Mouse (Mus musculus) stomach, embryonic 14.5 days (tissue): ENCODE measurements around the gene Lin7b. TPM values are rescaled to one million over a fixed set of nuclear protein-coding genes. Genes with fewer than 3 reads are reported as not detected.

ENCODE experiments used
- ATAC-seq: fragments of 200-750 bp; cut with Nextera tagmentation; 2 replicates; pipeline ENCODE4 v1.8.0; 2017; ENCODE audit warnings: low read depth, moderate TSS enrichment; ENCODE audit not compliant: insufficient number of reproducible peaks, insufficient read depth, low FRiP score
- H3K27ac ChIP-seq: fragments of 300-500 bp; sonication (generic); 2 replicates; pipeline ENCODE4 v1.5.1; 2014; ENCODE audit warnings: mild to moderate bottlenecking, low read length, moderate library complexity, mixed read lengths
- H3K27me3 ChIP-seq: fragments of 300-500 bp; sonication (generic); 2 replicates; pipeline ENCODE4 v1.6.1; 2014; ENCODE audit warnings: low read length, control low read depth, mixed read lengths; ENCODE audit not compliant: control insufficient read depth, insufficient read depth
- H3K36me3 ChIP-seq: fragments of 300-500 bp; sonication (generic); 2 replicates; pipeline ENCODE4 v1.6.1; 2014; ENCODE audit warnings: mild to moderate bottlenecking, control low read depth, low read length, moderate library complexity, mixed read lengths; ENCODE audit not compliant: control insufficient read depth, insufficient read depth
- H3K4me1 ChIP-seq: fragments of 300-500 bp; sonication (generic); 2 replicates; pipeline ENCODE4 v1.6.1; 2014; ENCODE audit warnings: low read length, control low read depth, mixed read lengths; ENCODE audit not compliant: control insufficient read depth, insufficient read depth
- H3K4me2 ChIP-seq: fragments of 300-500 bp; sonication (generic); replicated peaks from 2 replicates; pipeline ENCODE4 v1.6.1; 2014; ENCODE audit warnings: low read depth, low read length, control low read depth
- H3K4me3 ChIP-seq: fragments of 300-500 bp; sonication (generic); 2 replicates; pipeline ENCODE4 v1.5.1; 2014; ENCODE audit warnings: low read depth, low read length, control low read depth
- H3K9ac ChIP-seq: fragments of 300-500 bp; sonication (generic); replicated peaks from 2 replicates; pipeline ENCODE4 v1.6.1; 2014; ENCODE audit warnings: low read depth, mild to moderate bottlenecking, control low read depth, low read length, moderate library complexity, mixed read lengths
- H3K9me3 ChIP-seq: fragments of 300-500 bp; sonication (generic); 2 replicates; pipeline ENCODE4 v1.6.1; 2016; ENCODE audit warnings: low read depth, low read length, control low read depth; ENCODE audit not compliant: control insufficient read depth
- WGBS: fragments of 180-500 bp; shearing (Covaris S2); extraction: QIAGEN DNeasy Blood & Tissue Kit; methylation state at CpG from one replicate; pipeline ENCODE4 v1.1.7; 2014; 5-methylcytosine and 5-hydroxymethylcytosine counted together
- polyA plus RNA-seq: library from polyadenylated mRNA; unstranded; fragments of >200 nt; fragmentation: Nextera tagmentation; extraction: Ambion mirVana; gene quantifications from 2 replicates; pipeline ENCODE4 v1.2.1, GENCODE M21; 2014

The Lin7b gene
- polyA plus RNA-seq, result 4.2 and 5.1 TPM in 2 replicates

DNA sequence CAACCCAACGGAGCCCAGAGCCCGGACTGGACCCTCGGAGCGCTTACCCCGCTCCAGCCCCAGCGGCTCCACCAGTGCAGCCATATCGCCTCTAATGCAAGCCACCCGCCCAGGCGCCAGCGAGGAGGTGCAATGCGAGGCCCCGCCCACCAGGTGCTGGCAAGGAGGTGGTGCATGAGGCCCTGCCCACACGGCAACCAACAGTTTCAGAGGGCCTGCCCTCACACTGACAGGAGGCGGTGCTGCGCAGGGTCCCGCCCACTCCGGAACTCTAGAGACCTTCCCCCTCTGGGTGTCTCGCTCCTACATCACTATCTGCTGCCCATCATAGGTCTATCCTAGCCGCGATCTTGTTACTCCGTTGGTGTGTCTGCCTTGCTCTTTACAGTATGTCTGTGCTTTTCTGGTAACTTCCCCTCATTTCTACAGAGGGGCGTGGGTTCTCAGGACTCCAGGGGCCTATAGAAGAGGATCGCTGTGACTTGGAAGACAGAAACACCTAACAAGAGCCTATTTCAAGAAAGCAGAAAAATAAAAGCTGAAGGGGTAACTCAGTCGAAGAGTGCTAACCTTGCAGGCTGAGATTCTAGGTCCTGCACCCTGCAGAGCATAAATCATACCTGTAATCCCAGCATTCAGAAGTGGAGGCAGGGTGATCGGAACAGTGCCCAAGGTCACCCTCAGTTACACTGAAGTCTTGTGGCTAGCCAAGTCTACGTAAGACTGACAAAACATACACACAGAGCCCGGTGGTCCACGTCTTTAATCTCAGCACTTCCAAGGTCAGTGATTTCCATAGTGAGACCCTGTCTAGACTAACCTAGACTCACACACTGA, at the start of gene Lin7b:
Gene Lin7b (minus strand): TSS at position 109 of the 837 bp plus-strand sequence.
- H3K9me3 ChIP-seq, result no peaks in the 10 kb centered on the region
- H3K36me3 ChIP-seq, result peaks cover 12% of the 10 kb centered on the region
- 8% methylated on average over 28 of the region's 28 CpGs for WGBS
- H3K4me3 ChIP-seq, result peak within 1 kb of the TSS; percentile 44
- H3K27me3 ChIP-seq, result peaks cover 17% of the 10 kb centered on the region
- peaks cover 12% of the 10 kb centered on the region; the same call in 1 of the 2 replicates for H3K4me1 ChIP-seq
- peak within 1 kb of the TSS; percentile 28; the same call in 1 of the 2 replicates for H3K9ac ChIP-seq
- peak within 1 kb of the TSS; percentile 97 for H3K4me2 ChIP-seq
- ATAC-seq, result peak; percentile 80
- H3K27ac ChIP-seq, result no peak within 1 kb of the TSS

DNA sequence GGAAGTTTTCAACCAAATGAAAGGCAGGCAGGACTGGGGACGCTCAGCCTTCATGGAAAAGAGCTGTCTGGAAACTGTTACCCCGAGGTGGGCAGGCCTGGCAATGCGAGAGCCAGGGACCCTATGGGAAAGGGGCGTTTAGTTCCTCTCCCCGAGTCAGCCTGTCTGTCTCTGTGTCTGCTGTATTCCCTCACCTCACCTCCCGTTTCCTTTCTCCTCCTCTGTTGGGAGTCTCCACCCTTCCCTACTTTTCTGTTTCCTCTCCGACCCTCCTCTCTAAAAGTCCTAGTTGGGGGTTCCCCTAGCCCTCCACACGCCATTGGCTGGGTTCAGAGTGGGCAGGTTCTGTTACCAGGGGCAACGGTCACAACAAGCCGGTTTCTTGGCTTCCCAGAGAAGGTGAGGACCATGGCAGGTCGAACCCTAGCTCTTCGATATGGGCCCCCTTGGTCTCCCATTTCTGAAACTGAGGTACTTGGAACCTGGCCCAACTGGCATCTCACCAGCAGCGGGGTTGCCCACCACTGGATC, 47.6 kb upstream of the Lin7b start:
- H3K4me3 ChIP-seq, result no peak overlapping the region
- WGBS, result 9% methylated on average over 13 of the region's 13 CpGs
- ATAC-seq, result no peak

DNA sequence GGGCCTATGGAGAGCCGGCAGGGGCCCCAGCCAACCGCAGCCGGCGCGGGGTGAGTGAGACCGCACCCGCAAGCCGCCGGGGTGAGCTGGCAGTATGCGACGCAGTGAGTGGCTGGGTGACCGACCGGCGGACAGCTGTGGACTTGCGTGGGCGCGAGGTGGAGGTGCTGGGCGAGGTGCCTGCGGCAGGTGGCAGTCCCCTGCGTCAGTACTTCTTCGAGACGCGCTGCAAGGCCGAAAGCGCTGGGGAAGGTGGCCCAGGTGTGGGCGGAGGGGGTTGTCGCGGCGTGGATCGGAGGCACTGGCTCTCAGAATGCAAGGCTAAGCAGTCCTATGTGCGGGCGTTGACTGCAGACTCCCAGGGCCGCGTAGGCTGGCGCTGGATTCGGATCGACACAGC, 45.3 kb upstream of the Lin7b start:
- no peak for ATAC-seq
- 22% methylated on average over 37 of the region's 37 CpGs for WGBS
- no peak overlapping the region for H3K27ac ChIP-seq
- H3K4me3 ChIP-seq, result no peak overlapping the region; the same call in 1 of the 2 replicates
- peaks cover 17% of the 10 kb centered on the region; the same call in 1 of the 2 replicates for H3K27me3 ChIP-seq
- no peak overlapping the region for H3K9ac ChIP-seq
- peaks cover 28% of the 10 kb centered on the region; the same call in 1 of the 2 replicates for H3K4me1 ChIP-seq
- H3K4me2 ChIP-seq, result peak overlapping the region; percentile 23; the same call in 1 of the 2 replicates
- H3K9me3 ChIP-seq, result no peaks in the 10 kb centered on the region
- peaks cover under 1% of the 10 kb centered on the region; the same call in 1 of the 2 replicates for H3K36me3 ChIP-seq

More for the DNA sequence above, 47.6 kb upstream of the Lin7b start:
- Histone ChIP-seq H3K9ac (no peak overlapping the region), H3K9me3 (no peaks in the 10 kb centered on the region), H3K4me1 (peaks cover 28% of the 10 kb centered on the region; the same call in 1 of the 2 replicates), H3K4me2 (peak overlapping the region; percentile 8), H3K27ac (peak overlapping the region; percentile 18; the same call in 1 of the 2 replicates), H3K36me3 (peaks cover 25% of the 10 kb centered on the region), H3K27me3 (peaks cover 13% of the 10 kb centered on the region; the same call in 1 of the 2 replicates)

DNA sequence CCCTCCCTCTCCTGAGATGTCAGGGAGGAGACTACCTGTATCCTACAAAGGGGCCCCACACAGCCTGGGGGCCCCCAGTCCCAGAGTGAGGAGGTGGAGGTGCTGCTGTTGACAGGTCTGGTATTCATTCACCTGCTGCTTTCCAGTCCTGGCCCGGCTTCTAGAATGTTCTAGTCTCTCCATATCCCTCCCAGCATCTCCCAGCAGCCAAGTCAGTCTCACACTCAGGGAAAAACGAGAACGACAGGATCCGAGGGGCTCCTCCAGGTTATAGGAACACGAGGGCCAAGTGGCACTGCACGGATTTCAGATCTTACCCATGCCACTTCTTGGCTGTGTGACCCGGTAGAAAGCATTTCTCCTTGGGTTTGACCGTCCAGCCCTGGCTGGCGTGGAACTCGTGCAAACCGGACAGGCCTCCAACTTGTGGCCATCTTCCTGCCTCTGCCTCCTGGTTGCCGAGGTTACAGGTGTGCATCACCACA, 44.4 kb upstream of the Lin7b start:
- Histone ChIP-seq H3K4me2 (peak overlapping the region; percentile 80; the same call in 1 of the 2 replicates), H3K36me3 (no peaks in the 10 kb centered on the region), H3K27me3 (peaks cover 17% of the 10 kb centered on the region; the same call in 1 of the 2 replicates), H3K27ac (no peak overlapping the region), H3K4me1 (peaks cover 24% of the 10 kb centered on the region; the same call in 1 of the 2 replicates), H3K9ac (no peak overlapping the region), H3K4me3 (no peak overlapping the region), H3K9me3 (no peaks in the 10 kb centered on the region)
- 50% methylated on average over 12 of the region's 12 CpGs for WGBS
- ATAC-seq, result no peak

DNA sequence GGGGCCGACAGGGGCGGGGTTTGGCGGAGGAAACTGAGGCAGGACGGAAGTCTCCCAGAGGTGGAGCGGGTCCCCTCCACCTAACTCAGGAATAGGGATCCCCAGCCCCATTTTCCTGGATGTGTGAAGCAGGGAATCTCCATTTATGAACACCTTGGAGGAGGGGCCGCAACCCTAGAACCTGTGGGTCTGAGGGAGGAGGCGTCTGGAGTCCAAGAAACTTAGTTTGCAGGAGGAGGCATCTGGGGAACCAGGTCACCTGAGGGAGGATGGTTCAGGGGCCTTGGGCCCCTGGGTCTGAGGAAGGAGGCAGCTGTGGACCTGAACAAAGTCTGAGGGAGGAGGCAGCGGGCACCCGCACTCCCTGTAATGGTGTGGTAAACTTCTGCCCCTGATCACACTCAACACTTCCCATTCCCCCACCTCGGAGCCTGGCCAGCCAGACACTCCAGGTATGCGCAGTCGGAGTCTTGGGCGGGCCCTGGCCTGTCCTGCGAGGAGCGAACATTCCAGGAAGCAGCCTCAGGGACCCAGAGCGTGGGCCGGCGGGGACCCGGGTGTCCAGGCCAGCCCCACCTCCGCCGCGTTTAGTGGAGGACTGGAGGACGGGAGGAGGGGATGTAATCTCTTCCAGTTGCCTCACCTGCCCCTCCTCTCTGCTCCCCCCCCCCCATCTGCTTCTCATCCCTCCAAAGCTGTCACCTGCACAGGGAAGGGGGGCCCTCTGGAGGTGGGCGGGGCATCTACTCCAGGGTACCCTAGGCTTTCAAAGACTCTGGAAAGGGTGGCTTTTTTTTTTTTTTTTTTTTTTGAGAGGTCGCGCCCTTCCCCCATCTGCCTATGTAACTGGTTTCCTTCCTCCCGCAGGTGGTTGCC, 43.7 kb upstream of the Lin7b start:
- Histone ChIP-seq H3K4me1 (peaks cover 23% of the 10 kb centered on the region; the same call in 1 of the 2 replicates), H3K27me3 (peaks cover 17% of the 10 kb centered on the region; the same call in 1 of the 2 replicates), H3K9ac (peak overlapping the region; percentile 39), H3K36me3 (no peaks in the 10 kb centered on the region), H3K9me3 (no peaks in the 10 kb centered on the region), H3K27ac (peak overlapping the region; percentile 52), H3K4me3 (peak overlapping the region; percentile 44), H3K4me2 (peak overlapping the region; percentile 80)
- peak; percentile 43; the same call in 1 of the 2 replicates for ATAC-seq
- WGBS, result 3% methylated on average over 25 of the region's 27 CpGs

DNA sequence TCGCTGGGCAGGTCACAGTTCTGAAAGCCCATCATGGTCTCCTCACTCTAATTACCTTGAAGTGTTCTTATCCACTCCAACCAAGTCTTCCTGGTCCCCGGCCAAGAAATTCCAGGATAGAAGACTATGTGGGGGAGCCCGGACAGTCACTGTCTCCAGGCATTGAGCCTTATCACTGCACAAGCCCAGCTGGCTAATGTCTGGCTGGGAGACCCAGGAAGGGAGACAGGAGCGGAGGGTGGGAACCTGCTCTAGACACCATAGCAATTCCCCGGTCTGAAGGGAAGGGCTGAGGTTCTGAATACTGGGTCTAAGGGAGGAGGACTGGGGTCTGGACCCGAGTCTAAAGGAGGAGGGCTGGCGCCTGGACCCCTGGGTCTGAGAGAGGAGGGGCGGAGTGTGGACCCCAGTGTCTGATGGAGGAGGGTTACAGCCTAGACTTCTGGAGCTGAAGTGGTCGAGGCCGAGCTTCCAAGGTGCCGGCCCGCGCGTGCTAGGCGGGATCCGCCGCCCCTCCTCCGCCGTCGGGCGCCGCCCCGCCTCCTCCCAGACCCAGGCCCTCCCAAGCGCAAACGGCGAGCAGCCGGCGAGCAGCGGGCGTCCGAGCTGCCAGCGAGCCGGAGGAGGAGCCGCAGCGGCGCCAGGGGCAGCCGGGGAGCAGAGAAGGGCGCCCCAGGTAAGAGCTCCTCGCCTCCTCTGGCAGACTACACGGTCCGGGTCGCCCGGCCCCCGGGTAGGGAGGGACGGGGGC, 42.9 kb upstream of the Lin7b start, which contains the start of gene Ntf5:
Gene Ntf5 (plus strand): TSS at position 583 of the 751 bp plus-strand sequence.
- H3K9ac ChIP-seq, result peak within 1 kb of the TSS; percentile 39
- WGBS, result 2% methylated on average over 42 of the region's 45 CpGs
- H3K36me3 ChIP-seq, result no peaks in the 10 kb centered on the region
- H3K4me2 ChIP-seq, result peak within 1 kb of the TSS; percentile 80
- H3K4me3 ChIP-seq, result peak within 1 kb of the TSS; percentile 44
- no peaks in the 10 kb centered on the region for H3K9me3 ChIP-seq
- peaks cover 23% of the 10 kb centered on the region; the same call in 1 of the 2 replicates for H3K4me1 ChIP-seq
- peak within 1 kb of the TSS; percentile 52 for H3K27ac ChIP-seq
- H3K27me3 ChIP-seq, result peaks cover 22% of the 10 kb centered on the region; the same call in 1 of the 2 replicates
- ATAC-seq, result peak; percentile 57

DNA sequence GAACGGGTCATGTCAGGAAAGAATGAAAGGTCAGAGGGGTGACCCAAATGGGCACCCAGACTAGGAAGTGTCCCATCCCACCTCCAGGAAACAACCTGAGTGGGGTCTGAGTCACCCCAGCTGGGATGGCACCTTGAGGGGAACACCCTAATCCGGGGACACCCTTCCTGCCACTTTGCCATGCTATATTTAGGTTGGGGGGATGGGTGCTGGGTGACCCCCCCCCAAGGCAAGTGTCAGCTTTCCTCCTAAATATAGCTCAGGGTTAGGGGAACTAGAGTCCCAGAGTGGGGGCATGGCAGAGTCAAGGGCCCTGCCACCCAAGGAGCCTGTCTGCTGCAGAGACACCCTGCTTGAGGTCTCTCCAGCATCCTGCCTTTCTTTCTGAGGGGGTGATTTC, 42.0 kb upstream of the Lin7b start:
- peaks cover 16% of the 10 kb centered on the region; the same call in 1 of the 2 replicates for H3K4me1 ChIP-seq
- no peak overlapping the region for H3K4me2 ChIP-seq
- no peak overlapping the region for H3K27ac ChIP-seq
- ATAC-seq, result no peak
- H3K27me3 ChIP-seq, result peaks cover 31% of the 10 kb centered on the region
- H3K4me3 ChIP-seq, result no peak overlapping the region
- WGBS, result 78% methylated on average over 2 of the region's 2 CpGs
- H3K9me3 ChIP-seq, result no peaks in the 10 kb centered on the region
- no peak overlapping the region for H3K9ac ChIP-seq
- no peaks in the 10 kb centered on the region for H3K36me3 ChIP-seq
